Mouse (Mus musculus) kidney, postnatal 0 days (tissue): Measurements from ENCODE around the gene Tbc1d22a. TPM values are rescaled to one million over a fixed set of nuclear protein-coding genes. Genes with fewer than 3 reads are reported as not detected.
A peak's percentile ranks its signal among the peaks of the same experiment; 100 is the strongest.
"Not testable (repeated sequence)": the region's sequence is repeated elsewhere in the genome, so short reads cannot be mapped to it uniquely, and the experiment has no call there.

Source experiments
- ATAC-seq: fragments of 200-750 bp; cut with Nextera tagmentation; replicated peaks from 2 replicates; pipeline ENCODE4 v1.8.0; 2017; ENCODE audit warnings: low read depth, moderate number of reproducible peaks, moderate TSS enrichment, moderate library complexity; ENCODE audit not compliant: low FRiP score
- DNase-seq: peaks from one replicate; pipeline ENCODE4 v3.0.0-alpha.2; 2016; ENCODE audit warnings: low spot score
- H3K27ac ChIP-seq: fragments of 300-500 bp; sonication (generic); 2 replicates; pipeline ENCODE4 v1.5.1; 2014; ENCODE audit warnings: mild to moderate bottlenecking
- H3K27me3 ChIP-seq: fragments of 300-500 bp; sonication (generic); 2 replicates; pipeline ENCODE4 v1.6.1; 2014; ENCODE audit warnings: low read length, mixed read lengths; ENCODE audit not compliant: insufficient read depth
- H3K36me3 ChIP-seq: fragments of 300-500 bp; sonication (generic); 2 replicates; pipeline ENCODE4 v1.6.1; 2014; ENCODE audit warnings: low read length, mixed read lengths; ENCODE audit not compliant: insufficient read depth
- H3K4me1 ChIP-seq: fragments of 300-500 bp; sonication (generic); replicated peaks from 2 replicates; pipeline ENCODE4 v1.6.1; 2014; ENCODE audit warnings: antibody characterized with exemption, low read length, mixed read lengths; ENCODE audit not compliant: insufficient read depth
- H3K4me2 ChIP-seq: fragments of 300-500 bp; sonication (generic); 2 replicates; pipeline ENCODE4 v1.6.1; 2014; ENCODE audit warnings: mild to moderate bottlenecking, low read length, moderate library complexity, mixed read lengths
- H3K4me3 ChIP-seq: fragments of 300-500 bp; sonication (generic); replicated peaks from 2 replicates; pipeline ENCODE4 v1.5.1; 2014; ENCODE audit warnings: low read depth, low read length
- H3K9ac ChIP-seq: fragments of 300-500 bp; sonication (generic); 2 replicates; pipeline ENCODE4 v1.6.1; 2014; ENCODE audit warnings: low read depth, low read length
- H3K9me3 ChIP-seq: fragments of 300-500 bp; sonication (generic); replicated peaks from 2 replicates; pipeline ENCODE4 v1.6.1; 2016; ENCODE audit warnings: low read length, inconsistent platforms, mixed read lengths
- CTCF ChIP-seq: IDR thresholded peaks from 2 replicates; pipeline ENCODE4 v1.5.1; 2016; ENCODE audit warnings: antibody characterized with exemption, low read depth, mild to moderate bottlenecking, moderate library complexity
- WGBS: fragments of 180-500 bp; shearing (Covaris S2); extraction: QIAGEN DNeasy Blood & Tissue Kit; methylation state at CpG from one replicate; pipeline ENCODE4 v1.1.7; 2014; 5-methylcytosine and 5-hydroxymethylcytosine counted together
- polyA plus RNA-seq: library from polyadenylated mRNA; unstranded; fragments of >200 nt; fragmentation: Nextera tagmentation; extraction: Ambion mirVana; gene quantifications from 2 replicates; pipeline ENCODE4 v1.2.1, GENCODE M21; 2015

Gene Tbc1d22a
- polyA plus RNA-seq, 1 experiment from 2014 or later, result 12.7 TPM

DNA sequence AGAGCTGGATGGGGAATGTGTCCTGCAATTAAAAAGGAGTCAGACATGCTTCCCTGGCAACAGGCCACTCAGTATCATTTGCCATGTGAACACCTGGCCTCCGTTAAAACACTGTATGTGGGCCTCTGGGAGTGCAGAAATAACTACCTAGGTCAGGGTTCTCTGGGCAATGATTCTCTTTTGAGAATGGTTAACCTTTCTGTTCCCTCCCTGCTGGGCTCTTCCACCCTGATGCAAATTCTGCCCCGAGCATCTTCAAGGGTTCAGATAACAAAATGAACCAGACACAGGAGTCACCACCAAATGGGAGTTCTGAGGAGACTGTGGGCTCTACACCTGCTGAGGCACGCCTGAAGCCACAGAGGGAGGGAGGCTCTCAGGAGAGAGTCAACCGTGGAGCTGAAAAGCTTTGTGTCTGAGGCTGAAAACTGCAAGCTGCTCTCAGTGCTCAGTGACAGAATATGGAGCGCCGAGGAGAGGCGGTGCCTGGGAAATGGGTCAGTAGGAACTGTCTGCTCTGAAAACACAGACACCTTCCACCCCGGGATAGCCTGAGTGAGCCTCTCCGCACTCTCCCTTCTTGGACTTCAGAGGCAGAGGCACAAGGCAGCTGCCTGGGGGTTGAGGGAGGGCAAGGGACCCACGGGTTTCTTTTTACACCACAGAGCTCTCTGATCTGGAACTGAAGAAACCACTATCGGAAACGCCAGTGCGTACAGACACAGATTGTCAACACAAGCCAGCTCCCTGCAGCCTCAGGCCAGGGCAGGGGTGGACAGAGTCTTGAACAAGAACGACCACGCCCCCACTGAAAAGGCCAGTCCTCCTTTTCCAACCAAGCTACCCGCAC lies 40.9 kb upstream of the Tbc1d22a start:
- no peaks in the 10 kb centered on the region for H3K9me3 ChIP-seq
- ATAC-seq (0 out of 2 replicates have a peak, but pooled peaks have one; percentile 11), DNase-seq (peak; percentile 74)
- no peak overlapping the region for H3K9ac ChIP-seq
- H3K4me3 ChIP-seq, result no peak overlapping the region
- TF ChIP-seq CTCF, result no peak
- H3K27me3 ChIP-seq, result no peaks in the 10 kb centered on the region
- peak overlapping the region; percentile 52; the same call in 1 of the 2 replicates for H3K27ac ChIP-seq
- no peaks in the 10 kb centered on the region for H3K36me3 ChIP-seq
- peak overlapping the region; percentile 21 for H3K4me2 ChIP-seq
- WGBS, result 23% methylated on average over 16 of the region's 16 CpGs
- peaks cover 31% of the 10 kb centered on the region for H3K4me1 ChIP-seq

GRCm38 (mm10) chr15:86175253-86176050 lies 38.8 kb upstream of the Tbc1d22a start:
- H3K9me3 ChIP-seq, result no peaks in the 10 kb centered on the region
- no peak for DNase-seq
- H3K9ac ChIP-seq, result no peak overlapping the region
- ATAC-seq, result no peak
- 82% methylated on average over 3 of the region's 3 CpGs for WGBS
- no peak overlapping the region for H3K4me2 ChIP-seq
- no peak for TF ChIP-seq CTCF
- no peak overlapping the region for H3K27ac ChIP-seq
- no peak overlapping the region for H3K4me3 ChIP-seq
- no peaks in the 10 kb centered on the region for H3K27me3 ChIP-seq
- H3K4me1 ChIP-seq, result peaks cover 20% of the 10 kb centered on the region
- H3K36me3 ChIP-seq, result no peaks in the 10 kb centered on the region

- H3K9me3 ChIP-seq, result no peaks in the 10 kb centered on the region
- peaks cover 20% of the 10 kb centered on the region for H3K4me1 ChIP-seq
- no peaks in the 10 kb centered on the region for H3K36me3 ChIP-seq
- H3K27ac ChIP-seq, result no peak overlapping the region
- no peak overlapping the region for H3K4me2 ChIP-seq
- no peak for DNase-seq
- no peak overlapping the region for H3K4me3 ChIP-seq
- 70% methylated on average over 10 of the region's 10 CpGs for WGBS
- no peak for ATAC-seq
- no peak overlapping the region for H3K9ac ChIP-seq
- H3K27me3 ChIP-seq, result no peaks in the 10 kb centered on the region
- no peak for TF ChIP-seq CTCF
Measured at GRCm38 (mm10) chr15:86176166-86176565, 38.1 kb upstream of the Tbc1d22a start.

DNA sequence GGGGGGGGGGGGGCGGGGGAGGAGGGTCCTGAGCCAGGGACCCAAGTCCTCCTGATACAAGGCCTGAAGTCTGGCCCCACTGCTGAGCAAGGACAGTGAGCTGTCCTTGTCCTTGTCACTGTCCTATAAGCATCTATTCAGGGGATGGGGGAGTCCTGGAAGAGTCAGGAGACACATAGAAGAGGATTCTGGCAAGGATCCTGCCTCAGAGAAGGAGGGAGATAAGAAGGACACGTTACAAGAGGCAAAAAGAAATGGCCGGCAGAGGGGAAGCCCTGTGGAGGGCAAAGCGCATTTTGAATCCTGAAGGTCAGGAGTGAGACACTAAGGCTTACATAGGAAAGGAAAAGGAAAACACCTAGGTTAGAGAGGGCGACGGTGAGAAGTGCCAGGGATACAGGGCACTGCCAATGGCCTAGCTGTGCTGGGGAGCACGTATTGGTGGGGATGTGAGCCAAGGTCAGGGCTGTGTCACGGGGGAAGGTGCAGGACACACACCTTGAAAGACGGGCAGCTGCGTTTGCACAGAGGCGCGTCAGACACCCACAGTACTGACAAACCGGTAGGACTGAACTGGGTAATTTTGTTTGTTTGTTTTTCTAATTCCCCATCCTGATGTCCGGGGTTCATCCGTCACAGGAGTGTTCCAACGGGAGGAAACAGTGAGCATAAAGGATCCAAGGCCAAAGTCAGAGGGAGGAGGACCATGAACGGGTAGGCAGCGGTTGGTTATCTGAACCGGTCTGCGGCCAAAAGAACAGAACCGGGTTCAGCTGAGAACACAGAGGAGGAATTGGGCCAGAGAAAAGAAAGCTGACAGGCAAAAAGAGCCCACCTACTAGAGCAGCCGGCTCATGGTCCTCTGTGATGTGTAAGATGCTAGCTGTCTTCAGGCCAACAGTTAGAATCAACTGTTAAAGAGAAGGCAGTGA lies 37.2 kb upstream of the Tbc1d22a start:
- TF ChIP-seq CTCF, result no peak
- ATAC-seq (no peak), DNase-seq (no peak)
- Histone ChIP-seq H3K27ac (no peak overlapping the region), H3K4me3 (no peak overlapping the region), H3K4me1 (peaks cover 18% of the 10 kb centered on the region), H3K9ac (no peak overlapping the region), H3K36me3 (no peaks in the 10 kb centered on the region), H3K27me3 (no peaks in the 10 kb centered on the region), H3K9me3 (no peaks in the 10 kb centered on the region), H3K4me2 (no peak overlapping the region)
- WGBS, result 66% methylated on average over 21 of the region's 22 CpGs

GRCm38 (mm10) chr15:86177703-86178251 lies 36.5 kb upstream of the Tbc1d22a start:
- H3K4me3 ChIP-seq, H3K27me3 ChIP-seq, H3K27ac ChIP-seq, ATAC-seq, H3K9ac ChIP-seq, H3K4me2 ChIP-seq, H3K36me3 ChIP-seq, DNase-seq, H3K9me3 ChIP-seq: not testable (repeated sequence)
- 71% methylated on average over 2 of the region's 2 CpGs for WGBS
- peaks cover 21% of the 10 kb centered on the region for H3K4me1 ChIP-seq
